Mouse (Mus musculus) liver, adult (tissue): ENCODE data around the gene Gm10663.

Source experiments
- GATA4 ChIP-seq: IDR thresholded peaks from 2 replicates; pipeline ENCODE4 v1.6.1; 2014; ENCODE audit warnings: mild to moderate bottlenecking, low read length; ENCODE audit not compliant: insufficient replicate concordance

Gm10663 gene

GRCm38 (mm10) chr8:65065622-65066021 is 9.2 kb upstream of the Gm10663 start:
- TF ChIP-seq GATA4 = no peak

- TF ChIP-seq GATA4 = no peak
These were observed 7.8 kb upstream of the Gm10663 start for GRCm38 (mm10) chr8:65067031-65067430.

- TF ChIP-seq GATA4 = no peak
These were observed 7.0 kb upstream of the Gm10663 start for GRCm38 (mm10) chr8:65067694-65068472.

- no peak for TF ChIP-seq GATA4
These were observed 6.4 kb upstream of the Gm10663 start for GRCm38 (mm10) chr8:65068473-65068819.

GRCm38 (mm10) chr8:65070996-65071395 is 3.8 kb upstream of the Gm10663 start:
- no peak for TF ChIP-seq GATA4

- no peak for TF ChIP-seq GATA4
These were observed 5.9 kb downstream of the Gm10663 start for GRCm38 (mm10) chr8:65080731-65081130.

- TF ChIP-seq GATA4 = no peak
These were observed 10.8 kb downstream of the Gm10663 start for GRCm38 (mm10) chr8:65085680-65086079.

GRCm38 (mm10) chr8:65087711-65088110 is 12.9 kb downstream of the Gm10663 start:
- no peak for TF ChIP-seq GATA4

GRCm38 (mm10) chr8:65088120-65088519 is 13.3 kb downstream of the Gm10663 start:
- no peak for TF ChIP-seq GATA4

GRCm38 (mm10) chr8:65089781-65090180 is 14.9 kb downstream of the Gm10663 start:
- TF ChIP-seq GATA4 = no peak

- TF ChIP-seq GATA4 = peak; percentile 38; the same call in 1 of the 2 replicates
These were observed 23.1 kb downstream of the Gm10663 start for GRCm38 (mm10) chr8:65097760-65098415.

- no peak for TF ChIP-seq GATA4
These were observed 24.9 kb downstream of the Gm10663 start for GRCm38 (mm10) chr8:65099735-65100134.

- no peak for TF ChIP-seq GATA4
These were observed 28.8 kb downstream of the Gm10663 start for GRCm38 (mm10) chr8:65103632-65104031.

GRCm38 (mm10) chr8:65104041-65104440 is 29.2 kb downstream of the Gm10663 start:
- no peak for TF ChIP-seq GATA4

- no peak for TF ChIP-seq GATA4
These were observed 33.3 kb downstream of the Gm10663 start for GRCm38 (mm10) chr8:65107936-65108718.

- no peak for TF ChIP-seq GATA4
These were observed 34.1 kb downstream of the Gm10663 start for GRCm38 (mm10) chr8:65108936-65109335.
